Comparison of ENCODE assay signal across 8 mouse cellular contexts in genomic region chr12:32954216-32955021, GRCm38 (mm10). TPM values are rescaled to one million over a fixed set of nuclear protein-coding genes. Genes with fewer than 3 reads are reported as not detected.
DNase-seq lines count a peak whose midpoint lies in the region; ATAC-seq and TF ChIP-seq lines count a peak whose summit lies in the region.

No protein-coding gene starts in this region.

- H3K27me3 ChIP-seq in heart, embryonic 13.5 days (replicated peaks) = no peaks in the 10 kb centered on the region
- H3K27me3 ChIP-seq in liver, adult 2 months (ENCODE audit: control insufficient read depth, insufficient read depth, low read length) = no peaks in the 10 kb centered on the region

- H3K4me2 ChIP-seq in heart, embryonic 13.5 days = peak overlapping the region; percentile 81

- TF ChIP-seq CTCF in liver, adult 2 months (IDR thresholded peaks at IDR 0.05; ENCODE audit: low read depth, low read length) = no peak

- peak; percentile 73 for ATAC-seq in frontal cortex, adult (ENCODE audit: low TSS enrichment)
- peak; percentile 63 for ATAC-seq in heart, embryonic 13.5 days (ENCODE audit: extremely low read depth, insufficient number of reproducible peaks, low FRiP score, low TSS enrichment)
- ATAC-seq in monocyte, adult 5-6 weeks (replicated peaks; ENCODE audit: insufficient number of reproducible peaks, low FRiP score, low TSS enrichment, poor library complexity, severe bottlenecking) = peak; percentile 40

- no peaks in the 10 kb centered on the region for H3K9me3 ChIP-seq in heart, embryonic 13.5 days

- peak overlapping the region; percentile 94 for H3K9ac ChIP-seq in heart, embryonic 13.5 days
- peak overlapping the region; percentile 95 for H3K9ac ChIP-seq in liver, adult 2 months (ENCODE audit: low read depth, low read length)

- no peak for DNase-seq in frontal cortex, adult 2 months (ENCODE audit: extremely low spot score in 1 of 2, low spot score in 1 of 2)
- peak; percentile 65 for DNase-seq in A20 (ENCODE audit: low read depth, low spot score)
- DNase-seq in liver, adult 2 months (ENCODE audit: extremely low read depth, low read depth, low spot score) = peak; percentile 70
- DNase-seq in cerebellum, postnatal 4 days (ENCODE audit: low spot score in 2 of 2) = no peak

- peak overlapping the region; percentile 97 for H3K27ac ChIP-seq in brown adipose tissue, adult 24 weeks (replicated peaks; ENCODE audit: low read depth, low read length)
- H3K27ac ChIP-seq in heart, embryonic 13.5 days (replicated peaks) = peak overlapping the region; percentile 99
- H3K27ac ChIP-seq in liver, adult 2 months (replicated peaks; ENCODE audit: insufficient read depth, low read depth, low read length) = peak overlapping the region; percentile 98

- peaks cover 3% of the 10 kb centered on the region; the same call in 1 of the 2 replicates for H3K4me1 ChIP-seq in brown adipose tissue, adult 24 weeks (ENCODE audit: control insufficient read depth, insufficient read depth, insufficient read length, low read length)
- peaks cover 44% of the 10 kb centered on the region for H3K4me1 ChIP-seq in heart, embryonic 13.5 days
- peaks cover 3% of the 10 kb centered on the region for H3K4me1 ChIP-seq in liver, adult 2 months (ENCODE audit: control insufficient read depth, insufficient read depth, low read length)

- WGBS in heart, embryonic 13.5 days = under 1% methylated on average over 70 of the region's 71 CpGs
- under 1% methylated on average over 70 of the region's 71 CpGs for WGBS in liver, adult 2 months

- peaks cover 3% of the 10 kb centered on the region; the same call in 1 of the 2 replicates for H3K79me2 ChIP-seq in liver, adult 2 months (ENCODE audit: control insufficient read depth, insufficient read depth, low read length)

- peak; percentile 43; the same call in 1 of the 2 replicates for TF ChIP-seq POLR2A in liver, adult 2 months (IDR thresholded peaks at IDR 0.05; ENCODE audit: extremely low read depth, insufficient read depth, low read length)

- no peaks in the 10 kb centered on the region for H3K36me3 ChIP-seq in heart, embryonic 13.5 days
- no peaks in the 10 kb centered on the region for H3K36me3 ChIP-seq in liver, adult 2 months (ENCODE audit: control insufficient read depth, insufficient read depth, low read length)

- peak overlapping the region; percentile 97 for H3K4me3 ChIP-seq in brown adipose tissue, adult 24 weeks (ENCODE audit: insufficient read depth, low read depth, low read length)
- peak overlapping the region; percentile 90 for H3K4me3 ChIP-seq in heart, embryonic 13.5 days
- H3K4me3 ChIP-seq in liver, adult 2 months (ENCODE audit: insufficient read depth, low read depth, low read length) = peak overlapping the region; percentile 95

RNA-seq across cellular contexts. Expression of gene Sypl, which starts 0.7 kb away (rescaled TPM):
- polyA plus RNA-seq in frontal cortex, adult 2 months (2012; rRNA removed) = 41.6 and 44.5 TPM in 2 replicates
- polyA plus RNA-seq in brown adipose tissue, adult 24 weeks (2012; ENCODE audit: insufficient read depth, insufficient read length, missing spikeins) = 76.0 and 95.5 TPM in 2 replicates
- 79.8 and 94.2 TPM in 2 replicates for polyA plus RNA-seq in heart, embryonic 13.5 days (2015; fragmentation: Nextera tagmentation; extraction: Ambion mirVana)
- total RNA-seq in liver, adult 2 months (2014; rRNA removed) = 38.6 and 42.0 TPM in 2 replicates
- 41.2 and 48.4 TPM in 2 replicates for polyA plus RNA-seq in liver, adult 2 months (2012; rRNA removed)
- total RNA-seq in monocyte, adult 5-6 weeks (2017) = 47.0 to 58.3 TPM (median 51.6 TPM) in 3 replicates

Comparison
In these comparisons a context has a peak if more than half of its experiments do, and no peak if none do; other contexts are left out.
1. DNase-seq: peak in A20 (single experiment) and liver, adult 2 months (single experiment); none in frontal cortex, adult 2 months (0 of 2) and cerebellum, postnatal 4 days (0 of 2).
2. Peak in every context shown above with its lines, with median percentiles within 50 percentile points of each other: ATAC-seq, H3K27ac ChIP-seq and H3K4me3 ChIP-seq.